25 mouse cellular contexts compared by ENCODE assay signal in the genomic region with DNA sequence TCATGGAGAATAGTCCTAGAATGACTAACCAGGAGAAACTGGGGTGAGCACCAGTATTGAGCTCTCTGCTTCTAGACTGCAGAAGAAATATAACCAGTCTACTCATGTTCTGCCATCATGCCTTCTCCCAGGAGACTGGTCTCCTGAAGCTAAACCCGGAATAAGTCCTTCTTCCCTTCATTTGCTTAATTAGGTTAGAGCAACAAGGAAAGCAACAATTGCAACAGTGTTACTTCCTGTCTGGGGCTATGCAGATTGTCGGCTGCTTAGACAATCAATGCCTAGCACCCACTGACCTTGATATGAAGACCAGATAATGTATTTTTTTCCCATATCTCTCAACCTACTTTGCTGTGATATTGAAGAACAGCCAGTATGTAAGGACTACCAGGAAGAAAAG.
DNase-seq lines count a peak whose midpoint lies in the region; ATAC-seq and TF ChIP-seq lines count a peak whose summit lies in the region.
"Had no signal": no experiment of that assay in that cellular context is flagged by ENCODE, and none has a peak within 500 bp of the region (broad histone marks: within the 10 kb centered on the region; RNA-seq: fewer than 3 reads in every experiment).

No protein-coding gene starts in this region.

- H3K27me3 ChIP-seq in CH12.LX (replicated peaks) = no peaks in the 10 kb centered on the region
- H3K27me3 ChIP-seq in thymus, adult 2 months (ENCODE audit: control insufficient read depth, insufficient read depth, low read length) = no peaks in the 10 kb centered on the region
- H3K27me3 ChIP-seq: embryonic facial prominence, embryonic 13.5 days; forebrain, embryonic 12.5 days; forebrain, embryonic 15.5 days; hindbrain, embryonic 12.5 days; hindbrain, embryonic 15.5 days had no signal

- peaks cover 20 to 46% of the 10 kb centered on the region in 2 experiments for H3K4me1 ChIP-seq in CH12.LX (ENCODE audit: control insufficient read depth in 1 of 2, insufficient read depth in 2 of 2)
- H3K4me1 ChIP-seq in thymus, adult 2 months (replicated peaks; ENCODE audit: control insufficient read depth, insufficient read depth, low read length) = peaks cover 5% of the 10 kb centered on the region; the same call in 1 of the 2 replicates
- H3K4me1 ChIP-seq: embryonic facial prominence, embryonic 10.5 days; embryonic facial prominence, embryonic 13.5 days; forebrain, embryonic 12.5 days; forebrain, embryonic 15.5 days; hindbrain, embryonic 12.5 days; hindbrain, embryonic 15.5 days had no signal

- no peak for TF ChIP-seq CTCF in CH12.LX (conservative IDR thresholded peaks at IDR 0.05 in 1 of 2, IDR thresholded peaks at IDR 0.05 in 1 of 2; ENCODE audit: low read depth in 2 of 2, low read length in 2 of 2)
- TF ChIP-seq CTCF in thymus, adult 2 months (IDR thresholded peaks at IDR 0.05; ENCODE audit: borderline replicate concordance, control insufficient read depth, extremely low read depth, insufficient read depth, low read length, poor library complexity) = no peak

- peaks cover 3% of the 10 kb centered on the region for H3K9me3 ChIP-seq in CH12.LX (replicated peaks; ENCODE audit: low read length)
- H3K9me3 ChIP-seq: embryonic facial prominence, embryonic 10.5 days; embryonic facial prominence, embryonic 13.5 days; forebrain, embryonic 12.5 days; forebrain, embryonic 15.5 days; hindbrain, embryonic 12.5 days; hindbrain, embryonic 15.5 days had no signal

- peak overlapping the region; percentile 76 for H3K4me2 ChIP-seq in CH12.LX (ENCODE audit: insufficient read depth, low read depth, poor library complexity, severe bottlenecking)
- H3K4me2 ChIP-seq: embryonic facial prominence, embryonic 13.5 days; forebrain, embryonic 12.5 days; forebrain, embryonic 15.5 days; heart, embryonic 11.5 days; hindbrain, embryonic 12.5 days; hindbrain, embryonic 15.5 days had no signal

- 0 out of 2 replicates have a peak overlapping the region, but pooled peaks have one; percentile 9 for H3K9ac ChIP-seq in CH12.LX (ENCODE audit: insufficient read depth, low read depth)
- H3K9ac ChIP-seq: embryonic facial prominence, embryonic 13.5 days; forebrain, embryonic 12.5 days; forebrain, embryonic 15.5 days; hindbrain, embryonic 12.5 days; hindbrain, embryonic 15.5 days had no signal

- no peaks in the 10 kb centered on the region for H3K79me2 ChIP-seq in CH12.LX (replicated peaks; ENCODE audit: control insufficient read depth, extremely low read depth, insufficient read depth, poor library complexity, severe bottlenecking)

- WGBS in thymus, adult 2 months = 53% methylated on average over 2 of the region's 2 CpGs

- dilution Hi-C loops in CH12.LX (cut with MboI; ENCODE audit: extremely low pct_ligation_motif_present, extremely low pct_unique_long_range_greater_than_20kb, low sequenced_read_pairs) = no loop called here

- peak; percentile 55 for ATAC-seq in megakaryocyte progenitor cell, adult 5-6 weeks (replicated peaks; ENCODE audit: poor library complexity)
- ATAC-seq: forebrain, embryonic 15.5 days; intestine, embryonic 16.5 days had no signal

- peak overlapping the region; percentile 36; the same call in 1 of the 2 replicates for H3K27ac ChIP-seq in CH12.LX (ENCODE audit: insufficient read depth, low read depth)
- no peak overlapping the region for H3K27ac ChIP-seq in thymus, adult 2 months (ENCODE audit: control insufficient read depth, insufficient read depth, low read length)
- H3K27ac ChIP-seq: embryonic facial prominence, embryonic 10.5 days; embryonic facial prominence, embryonic 13.5 days; forebrain, embryonic 12.5 days; forebrain, embryonic 15.5 days; hindbrain, embryonic 12.5 days; hindbrain, embryonic 15.5 days had no signal

- H3K36me3 ChIP-seq in CH12.LX (replicated peaks in 1 of 2; ENCODE audit: control insufficient read depth in 1 of 2, insufficient read depth in 1 of 2, low read length in 1 of 2) = no peaks in the 10 kb centered on the region
- H3K36me3 ChIP-seq in thymus, adult 2 months (ENCODE audit: control insufficient read depth, insufficient read depth, low read length) = no peaks in the 10 kb centered on the region
- H3K36me3 ChIP-seq: embryonic facial prominence, embryonic 10.5 days; embryonic facial prominence, embryonic 13.5 days; forebrain, embryonic 12.5 days; forebrain, embryonic 15.5 days; hindbrain, embryonic 12.5 days; hindbrain, embryonic 15.5 days had no signal

- no peak for TF ChIP-seq POLR2A in CH12.LX (IDR thresholded peaks at IDR 0.05; ENCODE audit: low read depth, low read length)
- no peak for TF ChIP-seq POLR2A in thymus, adult 2 months (IDR thresholded peaks at IDR 0.05; ENCODE audit: control insufficient read depth, extremely low read depth, insufficient read depth, low read length, poor library complexity)

- in situ Hi-C loops in CH12.LX (cut with MboI; ENCODE audit: low pct_ligation_motif_present, low pct_unique_long_range_greater_than_20kb, low sequenced_read_pairs) = no loop called here

- peak; percentile 35 for DNase-seq in CD4-positive, CD25-positive, alpha-beta regulatory T cell, adult 2 months (ENCODE audit: low read depth, low spot score)
- no peak for DNase-seq in CH12.LX (ENCODE audit: extremely low read depth)
- DNase-seq in induced T-regulatory cell, adult 2 months (ENCODE audit: low read depth) = peak; percentile 51
- no peak for DNase-seq in cerebellum, adult 11 months
- no peak for DNase-seq in thymus, adult 2 months
- no peak for DNase-seq in gastrocnemius, postnatal 4 days (ENCODE audit: low spot score in 2 of 2)
- DNase-seq in urinary bladder, postnatal 25 days (ENCODE audit: low spot score) = no peak
- DNase-seq: adrenal gland, postnatal 10 days; adrenal gland, postnatal 36 days; cerebellum, adult 2 months; cerebellum, postnatal 10 days; cerebellum, postnatal 36 days; embryo, embryonic 11 days; gastrocnemius, postnatal 10 days; gastrocnemius, postnatal 36 days had no signal

- no peak for TF ChIP-seq RAD21 in CH12.LX (IDR thresholded peaks at IDR 0.05; ENCODE audit: low read depth, low read length)

- no peak for TF ChIP-seq EP300 in CH12.LX (IDR thresholded peaks at IDR 0.05; ENCODE audit: low read length)

- no peak overlapping the region for H3K4me3 ChIP-seq in CH12.LX (replicated peaks in 1 of 3; ENCODE audit: low read depth in 2 of 3, low read length in 2 of 3, poor library complexity in 1 of 3)
- no peak overlapping the region for H3K4me3 ChIP-seq in thymus, adult 2 months (ENCODE audit: control insufficient read depth, insufficient read depth, low read length)
- H3K4me3 ChIP-seq: embryonic facial prominence, embryonic 10.5 days; embryonic facial prominence, embryonic 13.5 days; erythroblast, embryonic 14.5 days; forebrain, embryonic 12.5 days; forebrain, embryonic 15.5 days; hindbrain, embryonic 12.5 days; hindbrain, embryonic 15.5 days had no signal

TF ChIP-seq in CH12.LX, 34 proteins besides CTCF, POLR2A, EP300 and RAD21:
- TF ChIP-seq MAZ (IDR thresholded peaks at IDR 0.05; ENCODE audit: low read depth, low read length) (no peak), SMC3 (IDR thresholded peaks at IDR 0.05; ENCODE audit: low read depth, low read length) (no peak), MAX (IDR thresholded peaks at IDR 0.05; ENCODE audit: low read length) (no peak), UBTF (IDR thresholded peaks at IDR 0.05; ENCODE audit: low read depth, low read length) (no peak), ZKSCAN1 (IDR thresholded peaks at IDR 0.05; ENCODE audit: borderline replicate concordance, low read depth, low read length) (no peak), NELFE (IDR thresholded peaks at IDR 0.05; ENCODE audit: low read depth, low read length) (no peak), E2F4 (IDR thresholded peaks at IDR 0.05; ENCODE audit: insufficient replicate concordance, low read depth, low read length) (no peak), MEF2A (IDR thresholded peaks at IDR 0.05; ENCODE audit: borderline replicate concordance, low read depth, low read length) (no peak), USF2 (conservative IDR thresholded peaks at IDR 0.05; ENCODE audit: low read depth, low read length) (no peak), ETS1 (conservative IDR thresholded peaks at IDR 0.05; ENCODE audit: low read depth, low read length) (no peak), MYC (IDR thresholded peaks at IDR 0.05; ENCODE audit: low read depth, low read length) (no peak), MAFK (IDR thresholded peaks at IDR 0.05; ENCODE audit: insufficient replicate concordance, low read length) (no peak), HCFC1 (IDR thresholded peaks at IDR 0.05; ENCODE audit: low read depth, low read length) (no peak), PAX5 (IDR thresholded peaks at IDR 0.05; ENCODE audit: low read length) (no peak), CHD2 (IDR thresholded peaks at IDR 0.05; ENCODE audit: low read length) (no peak), TBP (conservative IDR thresholded peaks at IDR 0.05; ENCODE audit: low read depth, low read length) (no peak), SIN3A (IDR thresholded peaks at IDR 0.05; ENCODE audit: low read length) (no peak), IRF4 (IDR thresholded peaks at IDR 0.05; ENCODE audit: low read depth, low read length) (no peak)
TF ChIP-seq in CH12.LX: peak in this region for 0.

Comparison
In these comparisons a context has a peak if more than half of its experiments do, and no peak if none do; other contexts are left out.
1. DNase-seq: peak in CD4-positive, CD25-positive, alpha-beta regulatory T cell, adult 2 months (single experiment) and induced T-regulatory cell, adult 2 months (single experiment); none in CH12.LX (single experiment), cerebellum, adult 11 months (single experiment), thymus, adult 2 months (single experiment), gastrocnemius, postnatal 4 days (0 of 2) and urinary bladder, postnatal 25 days (single experiment).